Mouse (Mus musculus): ENCODE data around the gene H2-DMb2.

- TF ChIP-seq CTCF (IDR thresholded peaks at IDR 0.05; ENCODE audit: control insufficient read depth, insufficient read depth, low read length), result no peak
- TF ChIP-seq POLR2A (IDR thresholded peaks at IDR 0.05; ENCODE audit: borderline replicate concordance, control insufficient read depth, low read depth, low read length), result no peak
These were observed 20.0 kb upstream of the H2-DMb2 start for GRCm38 (mm10) chr17:34123111-34123510.
